Mouse (Mus musculus) liver, adult 2 months (tissue): ENCODE data around the gene Pigk. TPM values are rescaled to one million over a fixed set of nuclear protein-coding genes. Genes with fewer than 3 reads are reported as not detected.

Source experiments
- DNase-seq: peaks from one replicate; pipeline ENCODE4 v3.0.0-alpha.2; 2011; ENCODE audit warnings: low read depth, low spot score; ENCODE audit errors: extremely low read depth
- H3K27ac ChIP-seq: fragments of 200-500 bp; replicated peaks from 2 replicates; pipeline ENCODE4 v1.5.1; 2012; ENCODE audit warnings: low read depth, mild to moderate bottlenecking, control low read depth, inconsistent platforms, low read length; ENCODE audit not compliant: insufficient read depth
- H3K27me3 ChIP-seq: fragments of 200-500 bp; 2 replicates; pipeline ENCODE4 v1.6.1; 2012; ENCODE audit warnings: mild to moderate bottlenecking, moderate library complexity, low read length, inconsistent platforms; ENCODE audit not compliant: control insufficient read depth, insufficient read depth
- H3K36me3 ChIP-seq: fragments of 200-500 bp; 2 replicates; pipeline ENCODE4 v1.6.1; 2012; ENCODE audit warnings: low read length, inconsistent platforms; ENCODE audit not compliant: control insufficient read depth, insufficient read depth
- H3K4me1 ChIP-seq: fragments of 200-500 bp; 2 replicates; pipeline ENCODE4 v1.6.1; 2011; ENCODE audit warnings: low read length; ENCODE audit not compliant: control insufficient read depth, insufficient read depth
- H3K4me3 ChIP-seq: fragments of 200-500 bp; 2 replicates; pipeline ENCODE4 v1.5.1; 2011; ENCODE audit warnings: low read depth, mild to moderate bottlenecking, control low read depth, low read length, moderate library complexity; ENCODE audit not compliant: insufficient read depth
- H3K79me2 ChIP-seq: fragments of 200-500 bp; 2 replicates; pipeline ENCODE4 v1.6.1; 2012; ENCODE audit warnings: inconsistent platforms, mild to moderate bottlenecking, low read length, moderate library complexity; ENCODE audit not compliant: control insufficient read depth, insufficient read depth
- H3K9ac ChIP-seq: fragments of 200-500 bp; 2 replicates; pipeline ENCODE4 v1.6.1; 2012; ENCODE audit warnings: low read depth, mild to moderate bottlenecking, control low read depth, inconsistent platforms, low read length
- CTCF ChIP-seq: fragments of 200-500 bp; IDR thresholded peaks from 2 replicates; pipeline ENCODE4 v1.5.1; 2011; ENCODE audit warnings: low read depth, low read length, control low read depth
- POLR2A ChIP-seq: fragments of 200-500 bp; IDR thresholded peaks from 2 replicates; pipeline ENCODE4 v1.6.1; 2011; ENCODE audit warnings: low read length, control low read depth; ENCODE audit not compliant: insufficient read depth; ENCODE audit errors: extremely low read depth
- WGBS: fragments of 180-500 bp; shearing (Covaris S2); methylation state at CpG from one replicate; pipeline ENCODE4 v1.1.7; 2018; 5-methylcytosine and 5-hydroxymethylcytosine counted together
- polyA plus RNA-seq: library from polyadenylated mRNA; depleted of rRNA; stranded (reverse); fragments of >200 nt; gene quantifications from 2 replicates; pipeline ENCODE4 v1.2.3, GENCODE M21; 2012
- total RNA-seq: library from RNA; depleted of rRNA; stranded (reverse); fragments of >200 nt; gene quantifications from 2 replicates; pipeline ENCODE4 v1.2.3, GENCODE M21; 2014

Pigk gene
- total and polyA plus RNA-seq, 2 experiments = 14.1 to 27.1 TPM

DNA sequence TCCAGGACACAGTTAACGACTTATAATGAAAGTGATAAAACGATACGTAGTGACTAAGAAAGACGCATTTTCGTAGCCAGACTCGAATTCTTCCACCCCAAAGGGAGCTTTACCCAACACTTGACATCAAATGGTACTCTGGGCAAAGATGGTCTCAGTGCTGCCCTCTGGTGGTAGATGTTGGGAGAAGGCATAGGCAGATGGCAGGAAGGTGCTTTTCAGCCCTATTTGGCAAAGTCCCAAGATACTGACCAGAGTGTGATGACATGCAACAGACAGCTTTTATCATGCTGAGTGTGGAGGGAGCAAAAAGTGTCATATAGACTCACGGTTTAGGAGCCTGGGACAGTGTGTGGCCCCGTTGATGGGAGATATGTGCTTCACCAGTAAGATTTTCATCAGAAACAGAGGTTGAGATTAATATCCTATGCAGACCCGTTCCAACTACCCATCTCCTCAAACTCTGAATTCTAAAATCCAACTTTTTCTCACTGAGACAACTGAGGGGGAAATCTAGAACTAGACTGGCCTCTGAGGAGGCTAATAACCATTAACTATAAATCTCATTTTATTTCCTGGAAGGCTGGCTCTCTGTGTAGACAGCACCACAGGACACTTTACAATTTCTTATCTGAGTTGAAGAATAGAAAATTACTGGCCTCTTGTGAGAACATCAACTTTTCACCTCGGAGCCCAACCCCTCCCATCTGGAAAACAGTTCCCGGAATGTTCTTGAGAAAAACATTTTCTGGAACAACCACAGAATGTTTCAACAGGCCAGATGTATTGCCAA is 244.7 kb downstream of the Pigk start:
- Histone ChIP-seq H3K79me2 (no peaks in the 10 kb centered on the region), H3K4me1 (no peaks in the 10 kb centered on the region), H3K9ac (no peak overlapping the region), H3K4me3 (no peak overlapping the region), H3K27ac (no peak overlapping the region), H3K36me3 (no peaks in the 10 kb centered on the region), H3K27me3 (no peaks in the 10 kb centered on the region)
- WGBS = 65% methylated on average over 11 of the region's 11 CpGs
- peak; percentile 54; the same call in 1 of the 2 replicates for TF ChIP-seq CTCF
- TF ChIP-seq POLR2A = no peak
- peak; percentile 8 for DNase-seq

DNA sequence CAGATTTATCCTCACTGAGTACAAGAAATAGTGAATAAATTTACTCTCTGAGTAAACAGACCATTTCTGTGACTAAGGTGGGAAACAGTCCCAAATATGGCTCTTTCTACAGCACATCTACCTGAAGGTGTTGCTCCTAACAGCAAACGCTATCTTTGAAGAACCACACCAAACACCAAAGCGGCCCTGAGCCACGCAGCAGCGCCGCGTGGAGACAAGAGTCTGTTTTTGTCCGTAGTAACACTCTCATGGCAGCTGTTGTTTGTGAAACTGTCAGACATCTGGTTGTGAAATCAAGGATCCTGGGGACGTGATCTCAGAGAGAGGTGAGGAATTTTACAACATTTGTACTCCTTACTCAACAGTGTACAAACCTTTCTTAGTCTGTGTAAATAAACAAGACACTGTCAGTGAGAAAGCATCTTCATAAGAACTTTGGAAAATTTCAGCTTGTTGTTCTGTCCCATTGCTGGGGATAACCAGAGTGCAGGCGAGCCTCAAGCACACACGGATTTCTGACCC is 248.0 kb downstream of the Pigk start:
- Histone ChIP-seq H3K27ac (no peak overlapping the region), H3K9ac (no peak overlapping the region), H3K4me1 (no peaks in the 10 kb centered on the region), H3K4me3 (no peak overlapping the region), H3K36me3 (no peaks in the 10 kb centered on the region), H3K27me3 (no peaks in the 10 kb centered on the region), H3K79me2 (no peaks in the 10 kb centered on the region)
- DNase-seq = no peak
- WGBS = 72% methylated on average over 10 of the region's 10 CpGs
- TF ChIP-seq CTCF = no peak
- TF ChIP-seq POLR2A = no peak

DNA sequence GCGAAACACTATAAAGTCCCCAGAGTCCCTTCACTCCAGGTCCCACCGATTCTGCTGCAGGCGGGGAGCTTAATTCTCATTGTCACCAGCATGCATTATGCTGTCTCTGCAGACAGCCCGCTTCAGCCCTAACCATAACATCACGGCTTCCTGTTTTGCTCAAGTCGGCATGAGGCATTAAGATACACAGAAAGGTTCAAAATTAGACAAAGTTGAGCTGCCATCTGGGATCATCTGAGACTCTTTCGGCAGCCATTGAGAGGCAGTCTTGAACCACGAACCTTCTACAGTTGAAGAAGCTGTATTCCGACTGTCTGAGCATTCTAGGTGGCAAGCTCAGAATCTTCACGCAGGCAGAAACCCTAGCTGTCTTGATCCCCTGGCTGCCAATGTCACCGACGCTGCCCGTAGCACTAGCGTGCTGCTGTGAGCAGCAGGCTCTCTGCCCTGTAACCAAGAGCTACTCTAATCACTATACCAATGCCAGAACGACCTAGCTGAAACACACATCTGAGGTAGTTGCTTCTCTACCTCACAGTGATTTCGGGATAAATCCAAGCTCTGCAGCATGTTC is 256.0 kb downstream of the Pigk start:
- H3K4me1 ChIP-seq = no peaks in the 10 kb centered on the region
- H3K27ac ChIP-seq = no peak overlapping the region
- H3K4me3 ChIP-seq = no peak overlapping the region
- no peaks in the 10 kb centered on the region for H3K79me2 ChIP-seq
- TF ChIP-seq CTCF (no peak), POLR2A (no peak)
- WGBS = 77% methylated on average over 16 of the region's 16 CpGs
- DNase-seq = no peak
- no peaks in the 10 kb centered on the region for H3K36me3 ChIP-seq
- no peak overlapping the region for H3K9ac ChIP-seq
- no peaks in the 10 kb centered on the region for H3K27me3 ChIP-seq

- H3K79me2 ChIP-seq = no peaks in the 10 kb centered on the region
- no peaks in the 10 kb centered on the region for H3K27me3 ChIP-seq
- TF ChIP-seq POLR2A = no peak
- no peak for TF ChIP-seq CTCF
- H3K36me3 ChIP-seq = no peaks in the 10 kb centered on the region
- no peak overlapping the region for H3K4me3 ChIP-seq
- no peaks in the 10 kb centered on the region for H3K4me1 ChIP-seq
- DNase-seq = no peak
- no peak overlapping the region for H3K27ac ChIP-seq
- H3K9ac ChIP-seq = no peak overlapping the region
- WGBS = 86% methylated on average over 4 of the region's 4 CpGs
Measured at GRCm38 (mm10) chr3:152971373-152971772, 257.5 kb downstream of the Pigk start.

- no peak for TF ChIP-seq POLR2A
- TF ChIP-seq CTCF = no peak
- Histone ChIP-seq H3K36me3 (no peaks in the 10 kb centered on the region), H3K79me2 (no peaks in the 10 kb centered on the region), H3K4me3 (no peak overlapping the region), H3K9ac (no peak overlapping the region), H3K27ac (no peak overlapping the region), H3K27me3 (peaks cover 7% of the 10 kb centered on the region), H3K4me1 (no peaks in the 10 kb centered on the region)
- no peak for DNase-seq
- WGBS = 52% methylated on average over 11 of the region's 11 CpGs
Measured at GRCm38 (mm10) chr3:152979481-152980092, 265.7 kb downstream of the Pigk start.
